Mouse (Mus musculus): ENCODE measurements at regions not wholly inside any gene's neighbourhood (a gene's known extent, or its start where the extent isn't known, plus 50 kb on each side); places are given as distances from the start of the nearest gene placed in this dataset.

DNA sequence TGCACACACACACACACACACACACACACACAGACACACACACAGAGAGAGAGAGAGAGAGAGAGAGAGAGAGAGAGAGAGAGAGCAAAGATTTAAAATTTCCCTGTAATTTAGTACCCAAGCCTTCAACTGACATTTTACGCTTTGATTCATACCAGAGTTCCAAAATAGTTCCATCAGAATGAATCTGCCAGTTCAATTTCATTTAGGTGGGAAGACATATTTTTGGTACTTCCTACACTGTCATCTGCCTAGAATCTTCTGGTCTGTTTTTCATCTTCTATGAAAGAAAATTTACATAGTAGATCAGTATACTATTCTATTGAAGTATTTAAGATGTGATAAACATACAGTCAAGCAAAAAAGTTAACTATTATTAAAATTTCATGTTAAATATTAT, 1177.4 kb downstream of the Zpld1 start:
- TF ChIP-seq GATA1 (IDR thresholded peaks at IDR 0.05; ENCODE audit: borderline replicate concordance, low read length) (no peak), TAL1 (conservative IDR thresholded peaks at IDR 0.05; ENCODE audit: low read depth, low read length) (no peak), GATA2 (IDR thresholded peaks at IDR 0.05; ENCODE audit: borderline replicate concordance, low read depth, low read length) (no peak), CTCF (IDR thresholded peaks at IDR 0.05; ENCODE audit: low read depth, low read length) (no peak), POLR2AphosphoS5 (IDR thresholded peaks at IDR 0.05; ENCODE audit: insufficient replicate concordance, low read depth, low read length) (no peak)
- DNase-seq (ENCODE audit: low spot score) (no peak), ATAC-seq (ENCODE audit: extremely low read depth, insufficient number of reproducible peaks, low FRiP score, poor library complexity, severe bottlenecking) (no peak)
- Histone ChIP-seq H3K36me3 (replicated peaks) (no peaks in the 10 kb centered on the region), H3K4me3 (ENCODE audit: low read depth, low read length) (no peak overlapping the region), H3K9me3 (replicated peaks) (no peaks in the 10 kb centered on the region), H3K4me1 (ENCODE audit: insufficient read depth, low read depth, low read length) (no peaks in the 10 kb centered on the region), H3K27me3 (ENCODE audit: insufficient read depth, low read length) (no peaks in the 10 kb centered on the region)

DNA sequence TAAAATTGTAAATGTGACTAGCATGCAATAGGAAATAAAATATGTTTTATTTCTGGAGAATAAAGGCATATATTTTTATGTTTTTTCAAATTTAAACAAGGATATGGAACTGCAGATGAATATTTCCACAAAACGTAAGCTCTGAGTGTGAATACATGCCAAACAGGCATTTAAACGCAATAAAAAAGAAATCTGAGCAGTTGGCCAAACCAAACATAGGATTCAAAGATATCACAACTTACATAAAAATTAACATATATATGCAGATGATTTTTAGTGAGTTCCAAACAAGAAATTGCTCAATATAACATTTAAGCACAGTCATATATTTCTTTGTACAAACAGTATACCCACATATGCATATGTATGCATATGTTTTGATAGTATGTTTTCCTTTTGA, 1199.1 kb downstream of the Zpld1 start:
- Histone ChIP-seq H3K4me1 (ENCODE audit: insufficient read depth, low read depth, low read length) (no peaks in the 10 kb centered on the region), H3K4me3 (ENCODE audit: low read depth, low read length) (no peak overlapping the region), H3K36me3 (replicated peaks) (no peaks in the 10 kb centered on the region), H3K9me3 (replicated peaks) (no peaks in the 10 kb centered on the region), H3K27me3 (ENCODE audit: insufficient read depth, low read length) (no peaks in the 10 kb centered on the region)
- ATAC-seq (ENCODE audit: extremely low read depth, insufficient number of reproducible peaks, low FRiP score, poor library complexity, severe bottlenecking) (no peak), DNase-seq (ENCODE audit: low spot score) (no peak)
- TF ChIP-seq CTCF (IDR thresholded peaks at IDR 0.05; ENCODE audit: low read depth, low read length) (no peak), POLR2AphosphoS5 (IDR thresholded peaks at IDR 0.05; ENCODE audit: insufficient replicate concordance, low read depth, low read length) (no peak), GATA2 (IDR thresholded peaks at IDR 0.05; ENCODE audit: borderline replicate concordance, low read depth, low read length) (no peak), TAL1 (conservative IDR thresholded peaks at IDR 0.05; ENCODE audit: low read depth, low read length) (no peak), GATA1 (IDR thresholded peaks at IDR 0.05; ENCODE audit: borderline replicate concordance, low read length) (no peak)

GRCm38 (mm10) chr16:54092206-54092605, 1205.6 kb downstream of the Zpld1 start:
- H3K27me3 ChIP-seq (ENCODE audit: insufficient read depth, low read length) = no peaks in the 10 kb centered on the region
- DNase-seq (ENCODE audit: low spot score) (no peak), ATAC-seq (ENCODE audit: extremely low read depth, insufficient number of reproducible peaks, low FRiP score, poor library complexity, severe bottlenecking) (no peak)
- no peaks in the 10 kb centered on the region for H3K9me3 ChIP-seq (replicated peaks)
- H3K4me3 ChIP-seq (ENCODE audit: low read depth, low read length) = no peak overlapping the region
- H3K36me3 ChIP-seq (replicated peaks) = no peaks in the 10 kb centered on the region
- no peaks in the 10 kb centered on the region for H3K4me1 ChIP-seq (ENCODE audit: insufficient read depth, low read depth, low read length)
- TF ChIP-seq POLR2AphosphoS5 (IDR thresholded peaks at IDR 0.05; ENCODE audit: insufficient replicate concordance, low read depth, low read length) (no peak), CTCF (IDR thresholded peaks at IDR 0.05; ENCODE audit: low read depth, low read length) (no peak), TAL1 (conservative IDR thresholded peaks at IDR 0.05; ENCODE audit: low read depth, low read length) (no peak), GATA1 (IDR thresholded peaks at IDR 0.05; ENCODE audit: borderline replicate concordance, low read length) (no peak), GATA2 (IDR thresholded peaks at IDR 0.05; ENCODE audit: borderline replicate concordance, low read depth, low read length) (no peak)

DNA sequence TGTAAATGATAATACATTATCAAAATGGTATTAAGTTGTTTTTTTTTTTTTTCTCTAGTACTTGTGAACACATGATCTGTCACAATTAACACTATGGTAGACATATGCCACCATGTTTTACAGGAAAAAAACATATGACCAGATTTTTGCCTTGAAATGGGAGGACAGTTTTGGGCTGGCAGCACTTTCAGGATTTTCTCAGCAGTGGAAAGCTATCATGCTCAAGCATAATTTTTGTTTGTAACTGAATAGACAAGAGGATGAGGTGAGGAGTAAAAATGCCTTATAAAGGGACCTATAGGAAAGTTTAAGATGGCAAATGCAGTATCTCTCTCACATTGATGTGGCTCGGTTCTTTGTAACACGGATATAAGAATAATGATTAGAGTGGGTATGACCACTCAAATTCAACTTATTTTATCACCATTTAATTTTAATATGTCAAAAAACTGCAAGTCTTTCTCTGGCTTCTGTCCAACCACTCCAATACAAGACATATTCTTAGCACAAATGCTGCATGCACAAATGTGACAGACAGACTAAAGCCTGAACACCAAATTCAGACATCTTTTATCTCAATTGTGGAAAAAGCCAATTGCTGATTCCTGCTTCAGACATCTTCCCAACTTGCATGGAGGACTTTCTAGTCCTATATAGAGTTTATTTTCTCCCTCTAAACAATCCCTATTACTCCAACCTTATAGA, 1206.6 kb downstream of the Zpld1 start:
- H3K4me1 ChIP-seq (ENCODE audit: insufficient read depth, low read depth, low read length) = no peaks in the 10 kb centered on the region
- no peak for ATAC-seq (ENCODE audit: extremely low read depth, insufficient number of reproducible peaks, low FRiP score, poor library complexity, severe bottlenecking)
- H3K27me3 ChIP-seq (ENCODE audit: insufficient read depth, low read length) = no peaks in the 10 kb centered on the region
- H3K4me3 ChIP-seq (ENCODE audit: low read depth, low read length) = no peak overlapping the region
- TF ChIP-seq CTCF (IDR thresholded peaks at IDR 0.05; ENCODE audit: low read depth, low read length) (no peak), TAL1 (conservative IDR thresholded peaks at IDR 0.05; ENCODE audit: low read depth, low read length) (no peak)
- DNase-seq (ENCODE audit: low spot score) = no peak
- H3K36me3 ChIP-seq (replicated peaks) = no peaks in the 10 kb centered on the region
- H3K9me3 ChIP-seq (replicated peaks) = no peaks in the 10 kb centered on the region

- no peaks in the 10 kb centered on the region for H3K36me3 ChIP-seq (replicated peaks)
- TF ChIP-seq GATA2 (IDR thresholded peaks at IDR 0.05; ENCODE audit: borderline replicate concordance, low read depth, low read length) = no peak
- no peak for TF ChIP-seq POLR2AphosphoS5 (IDR thresholded peaks at IDR 0.05; ENCODE audit: insufficient replicate concordance, low read depth, low read length)
- no peak for TF ChIP-seq TAL1 (conservative IDR thresholded peaks at IDR 0.05; ENCODE audit: low read depth, low read length)
- no peak for TF ChIP-seq GATA1 (IDR thresholded peaks at IDR 0.05; ENCODE audit: borderline replicate concordance, low read length)
- no peak for TF ChIP-seq CTCF (IDR thresholded peaks at IDR 0.05; ENCODE audit: low read depth, low read length)
- no peaks in the 10 kb centered on the region for H3K4me1 ChIP-seq (ENCODE audit: insufficient read depth, low read depth, low read length)
- ATAC-seq (ENCODE audit: extremely low read depth, insufficient number of reproducible peaks, low FRiP score, poor library complexity, severe bottlenecking) (peak; percentile 54), DNase-seq (ENCODE audit: low spot score) (no peak)
- no peaks in the 10 kb centered on the region for H3K27me3 ChIP-seq (ENCODE audit: insufficient read depth, low read length)
- H3K4me3 ChIP-seq (ENCODE audit: low read depth, low read length) = no peak overlapping the region
- no peaks in the 10 kb centered on the region for H3K9me3 ChIP-seq (replicated peaks)
These were observed 1217.3 kb downstream of the Zpld1 start for GRCm38 (mm10) chr16:54080518-54080917.

DNA sequence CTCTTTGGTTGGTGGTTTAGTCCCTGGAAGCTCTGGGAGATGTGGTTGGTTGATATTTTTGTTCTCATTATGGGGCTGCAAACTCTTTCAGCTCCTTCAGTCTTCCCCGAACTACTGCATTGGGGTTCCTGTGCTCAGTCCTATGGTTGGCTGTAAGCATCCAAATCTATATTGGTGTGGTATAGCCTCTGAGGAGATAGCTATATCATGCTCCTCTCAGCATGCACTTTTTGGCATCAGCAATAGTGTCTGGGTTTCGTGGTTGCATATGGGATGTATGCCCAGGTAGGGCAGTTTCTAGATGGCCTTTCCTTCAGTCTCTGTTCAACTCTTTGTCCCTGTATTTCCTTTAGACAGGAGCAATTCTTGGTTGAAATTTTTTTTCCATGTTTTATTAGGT, 1250.0 kb downstream of the Zpld1 start:
- ATAC-seq (ENCODE audit: extremely low read depth, insufficient number of reproducible peaks, low FRiP score, poor library complexity, severe bottlenecking) (no peak), DNase-seq (ENCODE audit: low spot score) (no peak)
- Histone ChIP-seq H3K27me3 (ENCODE audit: insufficient read depth, low read length) (no peaks in the 10 kb centered on the region), H3K4me1 (ENCODE audit: insufficient read depth, low read depth, low read length) (no peaks in the 10 kb centered on the region), H3K9me3 (replicated peaks) (no peaks in the 10 kb centered on the region), H3K4me3 (ENCODE audit: low read depth, low read length) (no peak overlapping the region), H3K36me3 (replicated peaks) (no peaks in the 10 kb centered on the region)
- TF ChIP-seq TAL1 (conservative IDR thresholded peaks at IDR 0.05; ENCODE audit: low read depth, low read length) = no peak
- no peak for TF ChIP-seq POLR2AphosphoS5 (IDR thresholded peaks at IDR 0.05; ENCODE audit: insufficient replicate concordance, low read depth, low read length)
- TF ChIP-seq GATA1 (IDR thresholded peaks at IDR 0.05; ENCODE audit: borderline replicate concordance, low read length) = no peak
- TF ChIP-seq GATA2 (IDR thresholded peaks at IDR 0.05; ENCODE audit: borderline replicate concordance, low read depth, low read length) = no peak
- no peak for TF ChIP-seq CTCF (IDR thresholded peaks at IDR 0.05; ENCODE audit: low read depth, low read length)

Data from G1E (cell line).